Mouse (Mus musculus) heart, postnatal 25 days (tissue): ENCODE results near the gene Clybl. TPM values are rescaled to one million over a fixed set of nuclear protein-coding genes. Genes with fewer than 3 reads are reported as not detected.

ENCODE experiments used
- DNase-seq: peaks from one replicate; pipeline ENCODE4 v3.0.0; 2022; ENCODE audit warnings: low spot score
- intact Hi-C: fragments of 180-260 bp; cut with DNase I; formaldehyde crosslinking; loops from one replicate; pipeline ENCODE4 v1.15.1; 2025
- total RNA-seq, 2 experiments: library from RNA; stranded (reverse); gene quantifications; 2 replicates each; pipeline ENCODE4 v1.2.3; 2021

Gene Clybl
- 100 to 1,000 TPM; 113 to 123 TPM for total RNA-seq

GRCm38 (mm10) chr14:122181078-122181814 lies at the start of gene Clybl:
Gene Clybl, plus strand, starts transcription at chr14:122181704.
- intact Hi-C loops = loop anchor here (10.0 kb wide), 1 partner anchor 294 kb away; the partner anchor contains the start of gene Zic2
- peak; percentile 93 for DNase-seq

GRCm38 (mm10) chr14:122136368-122136928 lies 45.1 kb upstream of the Clybl start:
- intact Hi-C loops = loop anchor here (10.0 kb wide), 1 partner anchor 212 kb away; no protein-coding TSS in a partner anchor
- DNase-seq = no peak

- intact Hi-C loops = loop anchor here (10.0 kb wide), 1 partner anchor 212 kb away; no protein-coding TSS in a partner anchor
- DNase-seq = no peak
These were observed 44.3 kb upstream of the Clybl start for GRCm38 (mm10) chr14:122137234-122137633.

DNA sequence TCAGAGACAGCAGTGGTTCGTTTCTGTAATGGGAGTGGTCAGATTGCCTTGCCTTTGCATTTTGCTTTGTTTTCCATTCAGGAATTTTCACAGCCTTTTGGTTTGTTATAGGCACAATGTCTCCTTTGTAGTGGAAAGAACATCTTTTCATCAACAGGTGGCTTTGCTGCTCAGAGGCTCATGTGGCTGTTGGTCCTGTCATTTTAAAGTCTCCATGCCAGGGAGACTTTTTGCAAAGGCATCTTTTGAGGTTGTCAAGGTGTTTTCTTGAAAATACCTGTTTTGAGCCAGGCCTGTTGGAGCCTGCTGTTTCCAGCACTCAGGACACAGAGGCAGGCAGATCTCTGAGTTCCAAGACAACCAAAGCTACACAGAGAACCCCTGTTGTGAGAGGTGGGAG lies 41.4 kb upstream of the Clybl start:
- no peak for DNase-seq
- intact Hi-C loops = no loop called here

- DNase-seq = no peak
- intact Hi-C loops = no loop called here
These were observed 37.8 kb upstream of the Clybl start for GRCm38 (mm10) chr14:122143585-122144269.

DNA sequence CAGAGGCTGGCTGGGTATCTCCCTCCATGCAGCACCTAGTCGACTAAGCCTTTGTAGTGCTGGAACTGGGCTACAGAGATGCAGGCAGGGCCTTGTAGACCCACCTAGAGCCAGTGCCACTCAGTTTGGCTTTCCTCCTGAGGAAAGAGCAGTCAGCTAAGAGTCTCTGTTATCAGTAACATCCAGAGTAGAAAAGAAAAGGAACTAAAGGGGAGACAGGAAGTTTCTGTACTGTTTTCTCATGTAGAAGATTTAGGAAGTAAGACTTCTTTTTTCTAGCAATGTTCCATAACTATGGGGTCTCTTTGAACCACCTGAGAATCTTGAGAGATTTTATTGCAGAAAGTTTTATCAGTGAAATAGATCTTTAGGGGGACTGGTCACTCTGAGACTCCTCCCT lies 36.1 kb upstream of the Clybl start:
- no peak for DNase-seq
- intact Hi-C loops = no loop called here

- intact Hi-C loops = no loop called here
- DNase-seq = no peak
These were observed 30.9 kb upstream of the Clybl start for GRCm38 (mm10) chr14:122150616-122151015.

- DNase-seq = no peak
- intact Hi-C loops = no loop called here
These were observed 23.8 kb upstream of the Clybl start for GRCm38 (mm10) chr14:122157738-122158137.

DNA sequence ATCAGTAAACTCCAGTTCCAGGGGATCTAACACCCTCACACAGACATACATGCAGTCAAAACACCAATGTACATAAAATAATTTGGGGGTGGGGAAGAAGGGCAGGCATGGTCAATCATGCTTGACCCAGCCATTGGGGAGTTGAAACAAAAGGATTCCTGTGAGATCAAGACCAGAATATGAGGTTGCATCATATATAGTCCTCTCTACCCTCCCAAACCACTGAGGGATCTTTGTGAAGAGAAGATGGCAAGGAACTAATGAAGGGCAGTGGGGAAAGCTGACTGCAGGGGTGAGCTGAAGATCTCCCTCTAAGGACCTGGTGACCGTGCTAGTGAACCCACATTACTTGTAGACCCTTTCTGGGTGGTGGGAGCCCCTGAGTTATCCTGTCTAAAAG lies 20.6 kb upstream of the Clybl start:
- DNase-seq = no peak
- intact Hi-C loops = no loop called here

DNA sequence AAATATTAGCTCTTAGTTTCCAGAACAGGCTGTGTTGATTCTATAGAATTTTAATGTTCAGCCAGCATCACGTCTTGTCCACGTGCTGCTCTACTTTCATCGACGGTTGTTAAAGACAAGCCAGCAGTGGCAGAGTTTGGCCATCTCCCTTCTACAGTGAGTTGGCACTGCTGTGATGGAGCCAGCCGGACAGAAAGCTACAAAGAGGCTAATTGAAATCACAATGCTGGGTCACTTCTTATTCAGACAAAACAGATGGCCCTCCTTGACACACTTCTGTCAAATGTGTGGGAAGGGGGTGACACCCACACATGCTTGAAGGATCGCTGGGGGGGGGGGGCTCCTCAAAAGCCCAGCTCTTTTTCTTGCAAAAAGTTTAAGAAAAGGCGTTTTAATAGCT lies 12.6 kb upstream of the Clybl start:
- DNase-seq = no peak
- intact Hi-C loops = no loop called here

GRCm38 (mm10) chr14:122170202-122170781 lies 11.2 kb upstream of the Clybl start:
- DNase-seq = no peak
- intact Hi-C loops = no loop called here

GRCm38 (mm10) chr14:122171031-122171430 lies 10.5 kb upstream of the Clybl start:
- intact Hi-C loops = no loop called here
- DNase-seq = no peak

- intact Hi-C loops = no loop called here
- DNase-seq = no peak
These were observed 5.2 kb upstream of the Clybl start for GRCm38 (mm10) chr14:122176263-122176798.

DNA sequence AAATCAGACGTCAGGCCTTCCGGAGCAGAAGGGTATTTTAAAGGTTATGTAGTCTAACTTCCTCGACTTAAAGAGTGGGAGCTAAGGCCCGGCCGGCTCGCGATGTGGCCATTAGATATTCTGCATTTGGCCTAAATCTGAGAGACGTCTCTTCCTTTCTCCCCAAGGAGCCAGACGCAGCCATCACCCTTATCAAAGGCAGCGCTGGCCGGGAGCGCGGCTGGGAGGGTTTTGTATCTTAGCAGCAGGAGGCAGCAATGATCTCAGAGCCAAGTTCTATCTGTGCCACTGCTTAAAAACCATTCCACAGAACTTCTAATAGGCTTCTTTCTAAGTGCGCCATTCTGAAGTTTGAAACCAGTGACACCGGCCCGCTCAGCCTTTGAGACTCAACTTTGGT lies 2.2 kb upstream of the Clybl start:
- DNase-seq = no peak
- intact Hi-C loops = no loop called here

DNA sequence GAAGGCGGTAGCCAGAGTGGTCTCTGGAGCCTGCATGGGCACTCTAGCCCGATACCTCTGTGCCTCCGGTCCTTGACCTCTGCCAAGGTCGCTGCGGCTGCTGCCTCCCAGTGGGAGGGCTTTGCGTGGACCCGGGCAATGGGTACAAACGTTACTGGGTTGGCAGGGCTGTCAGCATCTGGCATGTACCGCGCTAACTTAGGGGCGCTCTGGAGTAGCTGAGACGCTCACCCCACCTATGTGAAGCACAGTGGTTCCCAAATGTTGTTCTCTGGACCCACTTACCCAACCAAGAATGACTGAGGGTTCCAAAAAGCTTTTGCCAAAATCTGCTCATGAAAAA lies 282 bp downstream of the Clybl start:
- DNase-seq = no peak
- intact Hi-C loops = loop anchor here (10.0 kb wide), 1 partner anchor 293 kb away; the partner anchor contains the start of gene Zic2

- intact Hi-C loops = loop anchor here (10.0 kb wide), 1 partner anchor 293 kb away; the partner anchor contains the start of gene Zic2
- no peak for DNase-seq
These were observed 716 bp downstream of the Clybl start for GRCm38 (mm10) chr14:122182220-122182619.

- intact Hi-C loops = loop anchor here (10.0 kb wide), 1 partner anchor 291 kb away; the partner anchor contains the start of gene Zic2
- DNase-seq = no peak
These were observed 2.5 kb downstream of the Clybl start for GRCm38 (mm10) chr14:122183974-122184373.

- intact Hi-C loops = loop anchor here (10.0 kb wide), 1 partner anchor 287 kb away; the partner anchor contains the start of gene Zic2
- DNase-seq = no peak
These were observed 6.7 kb downstream of the Clybl start for GRCm38 (mm10) chr14:122188250-122188649.

- no peak for DNase-seq
- intact Hi-C loops = loop anchor here (10.0 kb wide), 3 partner anchors 285 to 1125 kb away; partner anchors contain the start of gene Zic2
These were observed 8.4 kb downstream of the Clybl start for GRCm38 (mm10) chr14:122189901-122190300.

DNA sequence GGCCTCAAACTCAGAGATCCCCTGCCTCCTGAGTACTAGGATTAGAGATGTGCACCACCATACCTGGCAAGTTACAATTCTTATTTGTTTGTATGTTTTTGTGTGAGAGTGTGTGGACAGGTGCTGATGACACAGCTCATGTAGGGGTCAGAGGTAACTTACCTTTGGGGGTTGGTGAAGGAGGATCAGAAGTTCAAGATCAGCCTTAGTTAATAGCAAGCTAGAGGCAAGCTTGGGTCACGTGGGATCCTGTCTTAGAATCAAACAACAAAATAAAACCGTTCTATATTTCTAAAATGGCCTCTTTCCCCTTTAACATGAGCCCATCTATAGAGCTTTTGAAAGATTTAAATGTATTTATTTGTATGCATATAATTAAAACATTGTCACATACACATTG lies 9.0 kb downstream of the Clybl start:
- no peak for DNase-seq
- intact Hi-C loops = loop anchor here (10.0 kb wide), 2 partner anchors 684 to 1124 kb away; no protein-coding TSS in a partner anchor
